Mouse (Mus musculus) heart, postnatal 4 days (tissue): ENCODE results near the gene Lpar2. TPM values are rescaled to one million over a fixed set of nuclear protein-coding genes. Genes with fewer than 3 reads are reported as not detected.

ENCODE experiments used
- DNase-seq: peaks from one replicate; pipeline ENCODE4 v3.0.0; 2021
- total RNA-seq, 2 experiments: library from RNA; stranded (reverse); gene quantifications; 2 replicates each; pipeline ENCODE4 v1.2.3; 2021

Lpar2 gene
- total RNA-seq, 2 experiments from 2014 or later = 0.91 to 1.1 TPM

DNA sequence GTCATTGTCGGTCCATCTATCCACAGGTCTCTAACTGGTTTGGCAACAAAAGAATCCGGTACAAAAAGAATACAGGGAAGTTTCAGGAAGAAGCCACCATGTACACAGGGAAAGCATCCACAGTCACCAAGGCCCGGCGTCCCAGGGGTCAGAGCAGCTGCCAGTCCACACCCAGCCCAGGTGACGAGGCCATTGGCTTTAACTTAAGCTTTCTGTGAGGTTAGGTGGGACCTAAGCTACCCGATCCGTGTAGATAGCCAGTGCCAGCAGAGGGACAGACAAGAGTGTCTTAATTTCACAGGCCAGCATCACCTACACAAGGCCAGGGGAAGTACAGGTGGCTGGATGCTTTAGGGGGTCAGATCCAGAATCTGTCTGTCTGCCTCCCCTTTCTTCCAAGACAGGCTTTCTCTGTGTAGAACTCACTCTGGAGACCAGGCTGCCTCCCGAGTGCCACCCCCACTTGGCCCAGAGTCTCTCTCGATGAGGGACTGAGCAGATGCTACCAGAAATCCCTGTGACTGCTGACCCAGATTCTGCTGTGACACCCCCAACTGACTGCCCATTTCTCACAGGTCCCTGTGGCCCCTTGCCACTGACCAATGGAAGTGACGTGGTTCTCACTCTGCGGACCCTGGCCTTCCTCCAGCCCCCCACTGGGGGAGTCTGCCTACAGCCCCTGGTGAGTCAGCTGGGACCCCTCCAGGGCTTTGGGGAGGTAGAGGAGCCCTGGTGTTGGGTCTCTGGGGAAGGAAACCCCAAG, 48.0 kb downstream of the Lpar2 start:
- no peak for DNase-seq

DNA sequence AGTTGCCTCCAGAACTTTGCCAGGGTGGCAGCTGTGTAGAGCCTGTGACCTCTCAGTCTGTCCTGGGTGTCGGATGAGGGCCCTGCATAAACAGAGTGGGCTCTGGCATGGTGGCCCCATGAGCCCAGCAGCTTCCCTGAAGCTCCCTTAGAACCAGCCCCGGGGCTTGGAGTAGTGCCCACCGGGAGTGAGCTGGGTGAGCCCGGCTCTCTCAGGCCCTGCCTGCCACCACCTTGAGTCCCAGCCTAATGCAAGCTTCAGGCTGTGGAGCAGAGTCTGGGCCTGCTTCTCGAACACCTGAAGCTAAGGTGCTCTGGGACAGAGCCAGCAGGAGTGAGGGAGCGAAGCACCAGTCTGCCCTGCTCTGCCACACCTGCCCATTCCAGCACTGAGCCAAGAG, 48.7 kb downstream of the Lpar2 start:
- DNase-seq = no peak

DNA sequence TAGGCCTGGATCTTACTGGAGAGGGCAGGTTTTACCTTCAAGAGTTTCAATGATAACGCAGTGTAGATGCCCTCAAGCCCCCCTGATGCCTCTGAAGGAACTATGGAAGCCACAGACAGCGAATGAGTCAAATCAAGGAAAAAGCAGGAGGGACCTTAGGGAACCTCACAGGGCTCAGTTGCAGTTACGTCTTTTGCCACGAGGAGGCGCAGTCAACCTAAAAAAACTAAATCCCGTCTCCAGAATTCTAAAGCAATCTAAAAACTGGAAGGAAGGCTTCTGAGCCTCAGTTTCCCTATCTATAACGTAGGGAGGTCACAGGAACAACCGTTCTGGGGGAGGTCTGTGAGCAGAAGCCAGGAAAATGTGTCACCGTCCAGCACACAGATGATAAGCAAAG, 51.9 kb downstream of the Lpar2 start:
- DNase-seq = peak; percentile 78

DNA sequence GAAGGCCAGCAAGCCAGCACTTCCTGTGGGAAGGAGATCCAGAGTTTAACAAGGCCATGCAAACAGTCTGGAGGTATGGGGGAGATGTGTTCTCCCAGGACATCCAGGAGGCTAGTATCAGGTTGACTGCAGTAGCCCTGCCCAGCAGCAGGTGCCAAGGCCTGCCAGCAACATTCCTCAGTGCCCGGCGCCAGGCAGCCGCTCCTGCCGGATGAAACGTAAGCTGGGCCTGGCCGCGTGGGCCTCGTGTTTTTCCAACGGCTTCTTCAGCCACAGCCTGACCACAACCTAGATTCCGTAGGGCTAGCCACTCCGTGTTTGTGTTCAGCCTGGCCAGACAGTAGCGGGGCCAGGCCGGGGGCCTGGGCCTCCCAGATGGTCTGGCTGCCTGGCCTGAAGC, 52.4 kb downstream of the Lpar2 start:
- no peak for DNase-seq

DNA sequence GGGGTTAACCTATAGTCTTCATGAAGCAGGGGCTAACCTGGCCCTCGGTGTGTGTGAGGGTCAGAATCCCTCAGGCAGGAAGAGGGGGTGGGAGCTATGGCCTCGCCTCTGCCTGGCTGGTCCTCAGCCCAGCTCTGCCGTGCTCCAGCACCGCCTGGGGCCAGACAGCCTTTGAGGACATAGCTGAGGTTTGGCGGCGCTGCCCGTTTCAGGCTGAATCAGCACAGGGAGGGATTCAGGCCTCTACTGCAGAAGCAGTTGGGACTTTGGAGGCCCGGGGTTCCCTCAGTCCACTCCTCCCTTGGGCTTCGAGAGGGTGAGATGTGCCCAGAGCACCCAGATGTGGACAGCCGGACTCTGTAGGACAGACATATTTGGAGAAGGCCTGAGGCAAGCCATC, 53.9 kb downstream of the Lpar2 start:
- no peak for DNase-seq

DNA sequence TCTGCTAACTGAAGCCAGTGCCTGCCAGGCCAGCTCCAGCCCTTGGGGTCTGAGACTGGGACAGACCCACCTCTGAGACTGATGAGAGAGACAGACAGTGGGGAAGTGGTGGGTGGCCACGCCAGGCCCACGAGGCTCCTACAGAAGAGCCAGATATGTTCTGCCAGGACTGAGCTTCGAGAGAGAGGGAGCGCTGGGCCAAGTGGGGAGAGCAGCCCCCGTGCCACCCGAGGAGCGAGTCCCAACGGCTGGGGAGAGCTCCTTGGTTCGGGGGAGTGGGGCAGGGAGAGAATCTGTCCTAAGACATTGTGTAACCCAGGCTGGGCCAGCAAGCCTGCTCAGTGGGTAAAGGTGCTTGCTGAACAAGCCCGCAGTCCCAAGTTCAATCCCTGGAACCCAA, 54.7 kb downstream of the Lpar2 start:
- DNase-seq = no peak

DNA sequence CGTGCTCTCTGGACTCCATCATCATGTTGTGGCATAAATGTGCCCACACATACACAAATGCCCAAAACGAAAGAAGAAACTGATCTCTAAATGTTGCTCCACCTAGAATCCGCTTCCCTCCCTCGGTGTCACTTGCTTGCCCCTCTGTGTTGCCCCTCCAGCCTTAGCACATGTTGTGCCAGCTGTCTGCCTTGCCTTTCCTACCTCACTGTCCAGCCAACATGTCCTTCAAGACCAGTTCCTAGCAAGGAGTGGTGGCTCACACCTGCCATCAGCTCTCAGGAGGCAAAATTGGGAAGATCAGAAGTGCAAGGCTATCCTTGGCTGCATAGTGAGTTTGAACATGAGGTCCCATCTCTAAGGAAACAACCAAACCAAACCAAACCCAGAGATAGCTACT, 55.2 kb downstream of the Lpar2 start:
- no peak for DNase-seq

DNA sequence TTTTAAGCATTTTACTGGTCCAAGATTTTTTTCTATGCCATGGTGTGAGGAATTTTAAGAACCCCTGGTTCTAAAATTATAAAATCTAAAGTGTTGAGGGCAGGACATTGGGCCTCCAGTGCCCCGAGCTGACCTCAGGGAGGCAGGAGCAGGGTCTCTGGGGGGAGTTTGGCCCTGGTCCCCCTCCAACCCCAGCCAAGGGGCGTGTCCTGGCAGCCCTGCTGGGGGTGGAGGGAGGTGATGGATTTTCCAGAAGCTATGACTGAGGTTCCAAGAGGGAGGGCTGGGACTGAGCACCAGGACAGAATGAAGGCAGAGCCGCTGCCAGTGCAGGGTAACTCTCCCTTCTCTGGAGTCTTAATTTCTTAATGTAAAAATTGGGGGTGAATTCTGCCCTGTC, 55.8 kb downstream of the Lpar2 start:
- DNase-seq = no peak

DNA sequence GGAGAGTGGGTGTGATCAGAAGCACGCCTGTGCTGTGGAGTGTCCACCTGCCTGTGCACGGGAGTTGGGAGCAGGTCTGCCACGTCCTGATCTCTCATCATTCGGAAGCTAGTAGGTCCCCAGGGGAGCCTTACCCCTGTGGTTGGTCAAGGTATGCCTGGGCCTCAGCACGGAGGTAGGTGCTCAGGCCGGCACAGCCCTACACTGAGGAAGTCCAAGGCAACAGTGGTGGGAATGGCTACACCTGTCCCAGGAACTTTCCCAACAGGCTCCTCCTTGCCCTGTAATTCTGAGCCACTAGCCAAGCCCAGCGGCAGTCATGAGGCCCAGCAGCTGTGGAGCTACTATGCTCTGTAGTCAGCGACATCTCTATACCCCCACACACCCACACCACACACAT, 57.4 kb downstream of the Lpar2 start:
- no peak for DNase-seq

Other genes starting within 250 kb of the Lpar2 start
- 10 to 100 TPM; 11.0 to 11.6 TPM for gene Zfp868, start 196.9 kb upstream of the Lpar2 start, total RNA-seq
- gene Zfp964, start 167.9 kb upstream of the Lpar2 start, total RNA-seq = 1 to 10 TPM in 1 of 2 experiments, under 1 TPM in 1; 0.97 to 1.6 TPM
- 10 to 100 TPM; 16.2 to 17.3 TPM for gene Zfp869, start 111.7 kb upstream of the Lpar2 start, total RNA-seq
- 1 to 10 TPM; 2.6 to 2.8 TPM for gene Zfp963, start 72.5 kb upstream of the Lpar2 start, total RNA-seq
- gene Gm20422, start 47.5 kb upstream of the Lpar2 start, total RNA-seq = 1 to 10 TPM; 1.8 to 1.9 TPM
- 10 to 100 TPM; 22.3 to 22.5 TPM for gene Atp13a1, start 31.3 kb upstream of the Lpar2 start, total RNA-seq
- gene Zfp866, start 31.3 kb upstream of the Lpar2 start, total RNA-seq = 10 to 100 TPM; 19.1 to 19.9 TPM
- 1 to 10 TPM; 6.1 to 8.1 TPM for gene Gmip, start 13.8 kb upstream of the Lpar2 start, total RNA-seq
- 1 to 10 TPM; 1.1 to 1.2 TPM for gene Pbx4, start 10.1 kb downstream of the Lpar2 start, total RNA-seq
- gene Cilp2, start 65.3 kb downstream of the Lpar2 start, total RNA-seq = under 1 TPM; 0.50 to 0.74 TPM
- under 1 TPM in 1 of 2 experiments, not detected in 1; 0.33 TPM for gene Tssk6, start 79.8 kb downstream of the Lpar2 start, total RNA-seq
- 100 to 1,000 TPM; 286 to 326 TPM for gene Ndufa13, start 80.1 kb downstream of the Lpar2 start, total RNA-seq
- 1 to 10 TPM; 6.2 to 8.6 TPM for gene Yjefn3, start 80.3 kb downstream of the Lpar2 start, total RNA-seq
- gene Gatad2a, start 174.0 kb downstream of the Lpar2 start, total RNA-seq = 10 to 100 TPM; 75.9 to 79.5 TPM
- 10 to 100 TPM; 39.5 to 40.8 TPM for gene Mau2, start 220.3 kb downstream of the Lpar2 start, total RNA-seq
- 10 to 100 TPM; 23.2 to 23.8 TPM for gene Sugp1, start 220.4 kb downstream of the Lpar2 start, total RNA-seq